Mouse (Mus musculus) bone marrow macrophage, adult 2 months (primary cell): ENCODE measurements at regions not wholly inside any gene's neighbourhood (a gene's known extent, or its start where the extent isn't known, plus 50 kb on each side); places are given as distances from the start of the nearest gene placed in this dataset.

Source experiments
- CTCF ChIP-seq: IDR thresholded peaks from 2 replicates; pipeline ENCODE4 v1.5.1; 2012; ENCODE audit warnings: low read depth, mild to moderate bottlenecking, low read length, moderate library complexity
- POLR2A ChIP-seq: IDR thresholded peaks from 2 replicates; pipeline ENCODE4 v1.6.1; 2012; ENCODE audit warnings: mild to moderate bottlenecking, low read depth, low read length, borderline replicate concordance

- no peak for TF ChIP-seq POLR2A
- TF ChIP-seq CTCF, result no peak
Observed at GRCm38 (mm10) chr10:96723071-96723470, 106.3 kb downstream of the Btg1 start.
